Mouse (Mus musculus): Measurements from ENCODE around the gene Igfbp1.

Igfbp1 gene

DNA sequence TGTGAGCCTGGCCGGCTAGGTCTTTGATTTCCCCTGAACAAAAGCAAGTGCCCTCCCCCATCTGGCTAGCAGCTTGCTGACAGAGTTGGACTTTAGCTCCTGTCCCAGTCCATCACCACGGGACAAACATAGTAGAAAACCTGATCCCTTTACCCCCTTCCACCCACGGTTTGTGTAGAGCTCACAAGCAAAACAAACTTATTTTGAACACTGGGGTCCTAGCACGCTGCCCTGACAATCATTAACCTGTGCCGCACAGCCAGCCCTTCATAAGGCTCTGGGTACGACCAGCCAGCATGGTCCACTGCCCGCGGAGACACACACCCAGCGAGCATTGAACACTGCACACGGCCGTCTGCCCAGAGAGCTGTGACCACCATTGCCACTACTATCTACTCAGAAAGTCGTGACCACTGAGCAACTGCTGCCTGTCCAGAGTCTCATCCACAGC is at the start of gene Igfbp1:
Igfbp1 (plus strand) TSS at position 292 of the 451 bp plus-strand sequence.
- no peak for DNase-seq (ENCODE audit: low spot score)

DNA sequence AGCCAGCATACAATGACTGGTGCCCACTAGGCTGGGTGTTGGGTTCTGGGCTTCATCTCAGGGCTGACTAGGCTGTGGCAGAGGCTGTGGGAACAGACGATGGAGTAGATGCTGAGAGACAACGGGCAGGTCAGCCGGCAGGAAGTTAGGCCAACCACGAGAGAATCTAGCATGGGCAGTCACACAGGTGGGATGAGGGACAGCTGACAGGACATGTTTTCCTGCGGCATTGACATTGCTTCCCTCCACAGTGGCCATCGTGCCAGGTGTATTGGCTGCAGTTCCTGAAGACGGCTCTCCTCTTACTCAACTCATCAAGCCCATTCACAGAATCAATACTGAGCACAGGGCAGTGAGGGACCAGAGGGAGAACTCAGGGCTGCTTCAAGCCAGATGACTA is 49.6 kb upstream of the Igfbp1 start:
- no peak for DNase-seq (ENCODE audit: low spot score)

DNA sequence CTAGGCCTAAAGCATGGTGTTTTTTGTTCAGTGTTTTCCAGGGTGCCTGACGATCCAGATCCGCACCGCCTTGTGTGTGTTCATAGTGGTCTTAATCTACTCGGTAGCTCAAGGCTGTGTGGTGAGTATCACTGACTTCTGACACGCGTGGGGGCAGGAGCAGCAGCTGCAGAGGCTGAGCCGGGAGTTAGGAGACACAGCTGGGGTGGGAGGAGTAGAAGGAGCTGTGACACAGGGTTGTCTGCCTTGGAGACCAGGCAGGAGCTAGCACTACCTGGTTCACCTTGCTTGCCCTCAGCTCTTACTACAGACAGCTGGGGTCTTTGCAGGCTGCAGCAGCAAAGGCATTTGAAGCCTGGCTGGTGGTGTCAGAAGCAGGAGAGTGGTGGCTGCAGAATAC is 48.1 kb upstream of the Igfbp1 start:
- DNase-seq (ENCODE audit: low spot score) = no peak

DNA sequence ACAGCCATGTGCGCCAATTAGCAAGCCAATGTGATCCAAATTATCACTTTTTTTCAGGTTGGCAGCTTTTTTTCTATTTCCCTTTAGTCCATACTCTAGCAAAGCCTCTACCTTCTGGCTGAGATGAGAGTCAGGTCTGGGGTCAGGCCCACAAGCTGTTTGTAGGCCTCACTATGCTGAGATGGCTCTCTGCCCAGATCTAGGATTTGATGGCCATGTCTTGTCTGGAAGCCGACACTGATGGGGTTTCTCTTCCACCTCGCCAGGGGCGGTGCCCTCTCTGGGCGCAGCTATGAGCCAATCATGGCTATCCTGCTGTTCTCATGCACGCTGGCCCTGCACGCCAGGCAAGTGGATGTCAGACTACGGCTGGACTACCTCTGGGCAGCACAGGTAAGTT is 47.1 kb upstream of the Igfbp1 start:
- DNase-seq (ENCODE audit: low spot score) = no peak

DNA sequence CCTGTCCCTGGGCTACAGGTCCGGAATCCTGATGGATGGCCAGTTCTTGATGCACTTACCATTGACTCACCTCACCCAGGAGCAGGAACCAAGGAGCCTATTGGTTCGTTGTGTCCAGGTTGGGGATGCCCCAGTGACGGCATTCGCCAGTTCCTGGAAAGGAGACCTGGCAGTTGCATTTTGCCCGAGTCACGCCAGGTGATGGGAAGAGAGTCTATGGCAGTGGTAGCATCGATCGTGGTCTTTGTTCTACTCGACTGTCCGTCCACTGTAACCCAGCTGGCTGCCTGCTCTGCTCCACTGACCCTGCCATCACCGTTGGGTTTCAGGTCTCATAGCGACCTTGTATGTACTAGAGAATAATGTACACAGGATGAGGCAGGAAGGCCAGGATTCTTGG is 45.2 kb upstream of the Igfbp1 start:
- no peak for DNase-seq (ENCODE audit: low spot score)

DNA sequence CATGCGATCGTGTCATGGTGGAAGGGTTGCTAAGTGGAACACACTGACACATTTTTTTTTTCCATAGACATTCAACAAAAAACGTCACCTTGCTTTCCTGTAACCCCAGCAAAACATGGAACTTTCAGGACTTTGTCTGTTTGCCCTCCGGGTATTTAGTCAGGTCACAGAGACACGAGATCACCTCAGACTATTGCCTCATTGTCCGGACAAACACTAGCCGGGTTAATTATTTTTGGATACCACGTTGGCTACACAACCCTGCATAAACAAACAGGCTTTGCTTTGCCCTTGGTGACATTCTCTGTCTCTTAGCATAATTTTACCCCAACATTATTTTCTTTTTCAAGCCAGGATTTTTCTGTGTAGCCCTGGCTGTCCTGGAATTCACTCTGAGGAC is 44.5 kb upstream of the Igfbp1 start:
- no peak for DNase-seq (ENCODE audit: low spot score)

DNA sequence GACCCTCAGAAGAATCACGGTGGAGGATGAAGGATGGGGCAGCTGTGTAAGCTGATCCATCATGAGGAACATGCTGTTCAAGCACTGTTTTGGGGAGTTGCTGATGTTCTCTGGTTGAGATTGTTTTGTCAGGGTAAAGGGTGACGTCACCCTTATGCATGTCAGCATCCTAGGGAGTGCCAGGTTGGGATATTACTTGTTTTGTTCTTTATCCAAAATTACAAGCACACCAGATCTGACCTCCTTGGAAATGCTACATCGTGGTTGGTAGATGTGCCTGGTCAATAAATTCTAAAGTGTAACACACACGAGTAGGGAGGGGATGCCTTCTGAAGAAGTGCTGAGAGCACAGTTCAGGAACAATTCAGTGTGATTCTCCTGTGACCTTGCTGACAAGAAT is 41.2 kb upstream of the Igfbp1 start:
- DNase-seq (ENCODE audit: low spot score) = no peak

DNA sequence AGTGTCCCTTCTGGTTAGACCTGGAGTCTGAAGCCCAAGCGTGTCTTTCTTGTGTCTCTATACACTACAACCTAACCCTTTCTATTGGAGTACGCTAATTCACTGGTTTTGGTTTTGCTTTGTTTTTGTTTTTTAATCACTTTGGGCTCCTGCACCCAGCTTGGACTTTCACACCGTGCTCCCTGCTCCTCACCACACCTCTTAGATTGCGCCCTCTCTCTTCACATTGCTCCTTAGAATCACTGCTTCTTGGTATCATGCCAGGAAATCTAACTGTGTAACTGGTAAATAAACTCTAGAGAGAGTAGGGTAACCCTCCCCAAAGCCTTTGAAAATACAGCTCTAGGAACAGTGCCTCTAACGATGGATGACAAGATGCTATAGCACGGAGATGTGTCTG is 39.4 kb upstream of the Igfbp1 start:
- peak; percentile 37 for DNase-seq (ENCODE audit: low spot score)

DNA sequence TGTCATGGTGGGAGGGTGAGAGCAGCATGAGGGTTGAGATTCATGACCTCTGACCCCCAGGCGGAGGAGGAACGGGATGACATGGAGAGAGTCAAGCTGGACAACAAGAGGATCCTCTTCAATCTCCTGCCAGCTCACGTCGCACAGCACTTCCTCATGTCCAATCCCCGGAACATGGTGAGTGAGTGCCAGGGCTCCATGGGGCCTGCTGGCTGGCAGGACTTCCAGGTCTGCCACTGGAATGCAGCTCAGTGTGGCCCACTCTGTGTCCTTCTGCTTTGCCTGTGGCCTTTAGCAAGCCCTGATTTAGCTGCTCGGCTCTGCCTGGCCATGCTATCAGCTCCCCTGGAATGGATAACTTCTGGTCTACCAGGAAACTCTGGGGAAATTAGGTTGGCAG is 37.4 kb upstream of the Igfbp1 start:
- DNase-seq (ENCODE audit: low spot score) = no peak

DNA sequence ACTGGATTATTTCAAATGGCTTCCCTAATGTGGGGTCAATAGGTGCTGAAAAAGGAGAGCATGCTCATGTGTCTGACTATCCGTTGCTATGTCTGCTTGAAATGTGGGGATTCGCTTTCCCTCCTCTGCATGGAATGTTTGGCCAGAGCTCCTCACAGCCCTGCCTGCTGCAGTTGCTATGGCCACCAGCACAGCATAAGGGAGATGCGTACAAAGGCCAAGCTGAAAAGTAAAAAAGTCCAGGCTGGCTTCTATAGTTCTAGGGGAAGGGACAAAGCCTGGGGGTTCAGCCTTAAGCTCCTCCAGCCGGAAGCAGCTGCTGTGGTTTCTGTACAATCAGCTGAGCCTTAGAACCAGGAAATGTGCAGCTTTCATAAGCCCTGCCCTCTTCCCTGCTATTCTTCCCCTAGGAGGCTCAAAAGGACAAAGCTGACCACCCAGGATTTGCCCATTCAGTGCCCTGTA is 36.9 kb upstream of the Igfbp1 start:
- DNase-seq (ENCODE audit: low spot score) = peak; percentile 14

DNA sequence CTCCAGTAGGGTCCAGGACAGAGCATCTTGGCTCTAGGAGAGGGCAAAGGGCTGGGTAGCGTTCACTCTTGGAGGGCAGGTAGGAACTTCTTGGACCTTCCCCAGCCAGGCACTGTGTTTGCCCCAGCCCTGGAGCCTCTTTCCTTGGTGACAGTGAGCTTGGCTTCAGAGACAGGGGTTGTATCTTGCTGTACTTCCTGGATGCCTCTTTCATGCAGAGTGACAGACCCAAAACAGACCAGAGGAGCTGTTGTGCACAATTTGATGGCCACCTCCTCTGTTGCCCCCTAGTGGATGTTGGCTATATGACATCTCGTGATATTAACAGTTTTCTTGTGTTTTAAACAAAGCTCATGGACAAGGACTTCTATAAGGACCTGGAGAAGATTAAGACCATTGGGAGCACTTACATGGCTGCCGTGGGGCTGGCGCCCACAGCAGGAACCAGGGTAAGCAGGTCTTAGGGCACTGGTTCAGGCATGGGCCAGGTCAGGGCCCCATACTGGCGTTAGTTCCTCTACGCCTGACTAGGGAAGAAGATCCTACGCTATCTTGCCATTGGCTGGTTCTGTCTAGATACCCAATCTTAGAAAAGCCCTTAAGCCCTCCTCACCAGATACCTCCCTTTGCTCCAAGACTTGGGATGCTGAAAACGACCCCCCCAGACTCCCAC is 35.9 kb upstream of the Igfbp1 start:
- peak; percentile 70 for DNase-seq (ENCODE audit: low spot score)

DNA sequence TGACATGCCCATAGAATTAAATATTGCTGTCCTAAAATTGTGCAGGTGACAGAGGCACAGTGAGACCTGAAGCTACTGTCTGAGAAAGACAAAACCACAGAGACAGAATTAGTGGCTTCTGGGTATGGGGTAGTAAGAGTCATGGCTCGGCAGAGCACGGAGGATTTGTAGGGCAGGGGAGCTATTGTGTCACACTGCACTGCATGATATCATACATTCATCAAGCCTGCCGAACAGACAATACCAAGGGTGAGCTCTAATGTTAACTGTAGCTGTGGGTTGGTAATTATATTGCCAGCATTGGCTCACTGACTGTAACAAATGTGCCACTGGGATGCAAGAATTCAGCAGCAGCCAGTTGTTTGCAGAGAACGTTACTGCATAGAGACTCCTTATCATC is 33.2 kb upstream of the Igfbp1 start:
- no peak for DNase-seq (ENCODE audit: low spot score)

DNA sequence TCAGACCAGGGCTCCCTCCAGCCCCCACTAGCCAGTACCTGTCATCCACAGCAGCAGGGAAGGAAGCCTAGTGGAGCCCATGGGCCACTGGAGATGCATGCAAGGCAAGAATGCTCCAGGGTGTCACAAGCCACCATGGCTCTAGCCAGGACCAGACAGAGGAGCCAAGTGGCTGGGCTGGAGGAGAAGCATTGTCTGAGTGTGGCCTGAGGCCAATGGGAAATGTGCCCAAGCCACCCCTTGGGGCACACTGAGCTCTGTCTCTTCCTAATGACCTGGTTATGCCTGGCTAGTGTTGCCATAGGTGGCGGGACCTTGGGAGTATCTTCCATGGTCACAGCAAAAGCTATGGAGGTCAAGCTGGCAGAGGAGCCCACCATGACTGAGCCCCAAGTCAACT is 27.9 kb upstream of the Igfbp1 start:
- no peak for DNase-seq (ENCODE audit: low spot score)

DNA sequence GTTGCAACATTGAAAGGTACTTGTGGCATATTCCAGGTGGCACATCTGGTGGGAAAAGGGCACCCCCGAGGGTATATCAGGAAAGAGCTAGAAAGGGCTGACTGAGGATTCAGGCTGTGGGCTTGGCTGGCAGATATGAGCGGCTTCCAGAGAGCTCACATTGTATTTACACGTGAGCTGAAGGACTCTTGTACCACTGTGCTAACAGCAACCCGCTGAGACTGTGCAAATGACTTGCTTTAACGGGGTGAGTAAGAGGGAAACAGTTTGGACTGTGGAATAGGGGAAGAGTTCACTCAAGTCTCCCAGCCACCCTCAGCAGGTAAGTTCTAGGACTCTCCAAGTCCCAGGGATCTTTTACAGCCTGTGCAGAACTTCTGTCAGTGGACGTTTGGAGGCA is 23.9 kb upstream of the Igfbp1 start:
- no peak for DNase-seq (ENCODE audit: low spot score)

DNA sequence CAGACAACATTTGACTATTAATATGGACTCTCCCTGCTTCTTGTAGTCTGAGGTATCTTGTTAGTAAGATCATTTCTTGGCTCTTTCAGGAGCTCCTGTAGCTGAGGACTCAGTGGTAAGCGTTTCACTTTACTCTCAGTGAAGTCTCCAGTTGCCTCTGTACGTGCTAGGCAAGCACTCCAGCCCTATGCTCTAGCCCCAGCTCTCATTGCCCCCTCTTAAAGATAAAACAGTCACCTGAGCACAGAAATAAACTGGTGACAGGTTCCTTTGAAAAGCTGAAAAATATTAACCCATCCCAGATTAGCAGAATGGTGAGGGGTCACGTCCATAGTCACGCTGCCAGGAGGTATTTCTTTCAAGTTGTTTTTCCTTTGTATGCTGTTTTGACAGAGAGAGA is 18.9 kb upstream of the Igfbp1 start:
- no peak for DNase-seq (ENCODE audit: low spot score)

DNA sequence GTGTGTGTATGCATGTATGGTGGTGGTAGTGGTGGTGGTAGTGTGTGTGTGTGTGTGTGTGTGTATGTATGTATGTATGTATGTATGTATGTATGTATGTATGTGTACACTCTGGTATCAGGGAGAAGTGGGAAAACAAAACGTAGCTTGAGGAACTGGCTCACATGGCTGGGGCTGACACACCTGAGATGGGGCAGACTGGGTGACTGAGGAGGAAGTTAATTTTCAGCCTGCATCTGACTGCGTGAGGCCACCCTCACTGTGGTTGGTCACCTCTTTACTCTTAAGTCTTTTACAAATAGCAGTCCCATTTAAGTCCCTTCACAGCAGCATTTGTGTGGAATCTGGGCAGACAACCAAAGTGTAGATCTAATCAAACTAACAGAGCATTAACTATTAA is 18.3 kb upstream of the Igfbp1 start:
- no peak for DNase-seq (ENCODE audit: low spot score)

DNA sequence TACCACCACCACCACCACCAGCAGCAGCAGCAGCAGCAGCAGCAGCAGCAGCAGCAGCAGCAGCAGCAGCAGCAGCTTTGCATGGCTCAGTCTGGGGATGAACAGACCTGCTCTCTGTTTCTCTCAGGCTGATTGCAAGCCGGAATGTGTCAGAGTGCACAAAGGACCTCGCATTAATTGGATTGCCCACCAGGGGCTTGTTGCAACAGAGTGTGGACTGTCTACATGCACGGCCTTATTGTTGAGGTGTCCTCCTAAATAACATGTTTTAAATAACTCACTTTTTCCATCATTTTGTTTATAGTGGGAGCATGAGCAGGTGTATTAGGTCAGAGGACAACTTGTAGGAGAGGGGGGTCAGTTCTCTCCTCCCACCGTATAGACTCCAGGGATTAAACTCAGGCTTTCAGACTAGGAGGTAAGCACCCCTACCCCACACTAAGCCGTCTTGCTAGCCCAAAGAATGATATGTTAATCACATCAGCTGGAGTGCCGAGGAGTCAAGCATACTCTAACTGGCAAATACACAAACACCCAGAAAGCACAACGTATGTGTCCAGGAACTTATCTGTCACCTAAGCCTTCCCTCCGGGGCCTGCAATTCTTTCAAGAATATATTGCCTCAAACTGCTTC is 15.1 kb upstream of the Igfbp1 start:
- no peak for DNase-seq (ENCODE audit: low spot score)

DNA sequence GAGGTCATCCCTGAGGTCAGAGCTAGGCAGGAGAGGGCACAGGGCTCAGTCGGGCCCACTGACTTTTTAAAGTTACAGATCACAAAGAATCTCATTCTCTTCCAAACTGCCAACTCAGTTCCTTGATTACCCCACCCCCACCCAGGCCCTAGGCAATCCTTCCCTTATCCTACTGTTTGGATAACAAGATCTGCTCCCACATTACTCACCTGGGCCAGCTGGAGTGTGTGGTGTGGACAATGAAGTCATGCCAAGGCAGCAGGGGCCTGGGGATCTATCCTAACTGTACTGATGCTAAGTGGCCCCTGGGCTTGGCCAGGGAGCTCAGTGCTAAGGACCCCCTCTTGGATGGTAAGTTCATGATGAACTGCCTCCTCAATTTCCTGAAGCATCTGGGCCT is 13.2 kb upstream of the Igfbp1 start:
- no peak for DNase-seq (ENCODE audit: low spot score)

DNA sequence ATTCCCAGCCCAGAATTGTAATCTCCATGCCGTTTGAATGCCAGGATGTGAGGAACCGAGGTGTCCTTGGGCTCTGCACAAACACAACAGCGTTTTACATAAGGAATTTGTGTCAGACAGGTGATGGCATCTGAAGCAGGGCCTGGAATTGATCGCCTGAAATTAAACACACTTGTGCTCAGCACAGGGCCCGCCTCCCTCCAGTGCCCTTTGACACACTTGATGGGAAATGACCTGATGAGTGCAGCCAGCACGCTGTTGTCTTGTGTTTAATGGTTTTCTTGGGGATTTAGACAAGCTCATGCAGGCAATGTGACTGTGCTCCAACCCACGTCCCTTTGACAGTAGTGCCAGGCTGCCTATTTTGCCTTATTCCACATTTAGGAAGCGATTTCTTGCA is 10.1 kb upstream of the Igfbp1 start:
- DNase-seq (ENCODE audit: low spot score) = no peak

DNA sequence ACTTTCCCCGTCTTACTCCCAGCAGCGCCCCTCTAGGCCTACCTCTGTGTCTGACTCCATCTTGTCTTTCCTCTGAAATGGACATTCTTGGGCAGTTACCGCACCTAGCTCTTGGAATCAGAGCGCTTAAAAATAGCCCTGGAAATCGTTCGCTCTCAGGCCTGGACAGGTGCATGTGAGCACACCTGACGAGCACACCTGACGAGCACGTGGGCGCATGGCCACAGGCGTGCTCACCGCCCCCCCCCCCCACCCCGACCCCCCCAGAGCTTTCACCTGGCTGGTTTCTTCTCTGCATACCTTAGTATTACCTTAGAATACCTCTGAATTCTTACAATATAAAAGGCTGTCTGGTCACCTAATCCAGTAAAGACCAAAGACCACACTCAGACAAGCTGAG is 9.1 kb upstream of the Igfbp1 start, which contains the start of gene Gm11985:
Gm11985 (minus strand) TSS at position 101 of the 400 bp plus-strand sequence.
- no peak for DNase-seq (ENCODE audit: low spot score)

DNA sequence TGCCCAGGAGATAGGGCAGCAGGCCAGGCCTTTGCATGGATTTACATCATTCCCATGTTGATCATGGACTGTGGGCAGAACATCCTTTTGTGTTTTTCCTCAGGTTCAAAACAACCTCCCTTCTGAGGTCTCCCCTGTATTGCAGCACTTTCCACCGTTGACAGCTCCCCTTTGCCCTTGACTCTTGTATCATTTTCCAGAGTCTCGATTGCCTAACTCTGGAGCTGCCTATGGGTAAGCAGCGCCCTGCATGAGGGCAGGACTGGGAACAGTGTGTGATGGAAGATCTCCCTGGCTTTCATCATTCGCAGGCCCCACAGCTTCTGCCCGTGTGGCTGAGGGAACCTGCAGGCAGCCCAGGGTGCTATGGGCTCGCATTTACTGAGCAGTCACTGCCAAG is 4.9 kb upstream of the Igfbp1 start:
- DNase-seq (ENCODE audit: low spot score) = no peak

DNA sequence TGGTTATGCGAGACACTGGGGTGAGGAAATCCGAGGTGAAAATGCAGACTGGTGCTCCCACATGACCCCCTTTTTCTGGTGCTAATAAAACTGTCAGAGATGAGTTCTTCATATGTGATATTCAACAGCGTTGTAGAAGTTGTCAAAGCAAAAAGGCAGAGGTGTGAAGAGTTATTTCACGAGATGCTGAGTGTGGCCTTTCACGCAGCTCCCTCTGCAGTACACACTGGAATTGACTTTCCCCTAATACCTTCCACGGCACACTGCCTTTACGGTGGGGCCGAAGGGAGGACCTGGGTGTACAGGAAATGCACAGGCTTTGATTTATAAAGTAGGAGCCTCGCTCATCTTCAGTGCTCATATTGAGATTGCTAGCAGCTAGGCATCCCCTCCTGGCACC is 4.4 kb upstream of the Igfbp1 start:
- DNase-seq (ENCODE audit: low spot score) = no peak

DNA sequence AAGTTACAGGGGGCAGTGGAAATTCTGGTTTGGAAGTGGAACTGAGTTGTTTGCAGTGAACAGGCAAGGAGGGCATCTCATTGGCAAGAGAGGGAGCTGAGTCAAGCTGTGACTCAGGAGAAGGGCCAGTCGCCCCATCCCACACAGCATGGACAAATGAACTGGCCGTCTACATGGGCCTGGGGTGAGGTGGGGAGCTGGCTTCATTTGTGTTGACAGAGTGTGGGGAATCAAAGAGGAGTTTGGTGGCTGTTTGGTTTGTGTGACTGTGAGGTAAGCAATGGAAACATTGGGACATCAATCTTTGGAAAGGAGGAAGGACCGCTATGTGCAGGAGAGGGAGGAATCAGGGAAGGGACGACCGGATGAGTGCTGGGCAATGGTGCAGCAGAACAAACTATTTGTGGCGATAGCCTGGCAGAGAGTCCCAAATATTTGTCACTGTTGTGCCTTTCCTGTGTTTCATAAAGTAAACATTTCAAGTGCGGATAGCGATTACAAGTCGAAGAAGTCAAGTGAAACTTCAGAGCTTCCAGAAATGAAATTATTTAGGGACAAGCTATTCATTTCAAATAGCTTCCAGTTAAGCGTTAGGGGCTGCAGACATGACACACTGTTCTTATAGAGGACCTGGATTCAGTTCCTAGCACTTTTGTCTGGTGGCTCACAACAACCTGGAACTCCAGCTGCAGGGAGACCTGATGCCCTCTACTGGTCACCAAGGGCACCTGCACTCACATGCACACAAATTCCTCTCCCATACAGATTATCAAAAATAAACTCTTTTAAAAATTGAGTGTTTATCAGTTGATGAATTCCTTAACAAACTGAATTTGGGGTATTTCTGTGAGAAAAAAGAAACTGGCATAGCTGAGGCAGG is 2.9 kb upstream of the Igfbp1 start:
- no peak for DNase-seq (ENCODE audit: low spot score)
